Mouse (Mus musculus): ENCODE results near the gene Cpxm2.

DNA sequence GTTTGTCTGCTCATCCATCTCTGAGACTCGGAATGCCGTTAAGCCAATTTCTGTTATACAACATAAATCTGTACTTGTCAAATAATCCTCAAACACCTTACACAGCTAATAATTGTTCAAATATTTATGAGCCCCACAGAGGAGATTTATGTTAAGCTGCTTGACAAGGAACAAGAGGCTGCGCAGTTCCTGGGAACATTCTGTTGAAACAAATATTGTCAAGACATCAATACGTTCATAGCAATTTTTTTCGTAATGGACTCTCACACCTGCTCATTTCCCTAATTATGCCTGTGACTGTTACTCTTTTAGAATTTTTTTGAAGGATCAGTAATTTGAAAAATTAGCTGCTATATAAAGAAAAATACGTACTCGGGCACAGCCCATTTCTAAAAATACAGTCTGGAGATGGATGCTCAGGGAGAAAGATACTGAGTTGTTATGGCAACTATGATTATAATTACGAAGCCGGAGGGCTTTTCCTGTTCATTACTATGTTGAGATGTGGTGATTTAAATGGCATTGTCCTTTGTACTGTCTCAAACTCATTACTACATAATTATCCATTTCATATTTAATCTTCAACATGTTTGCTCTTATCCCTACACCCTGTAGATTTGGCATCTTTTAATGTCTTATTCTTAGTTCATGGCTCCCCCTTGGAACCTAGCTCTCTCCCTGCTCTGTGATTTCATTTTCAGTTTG lies 3.9 kb upstream of the Cpxm2 start:
- TF ChIP-seq EP300 (IDR thresholded peaks at IDR 0.05) = no peak
- no peak for TF ChIP-seq CTCF (IDR thresholded peaks at IDR 0.05)

Measured in lung, postnatal 0 days (tissue).